Mouse (Mus musculus) T-helper 17 cell (primary cell): ENCODE results near the gene Gzmd.
"Not testable (repeated sequence)": the region's sequence is repeated elsewhere in the genome, so short reads cannot be mapped to it uniquely, and the experiment has no call there.

Experiments used
- in situ Hi-C, 2 experiments: fragments of 300-600 bp; cut with MboI, MseI; formaldehyde crosslinking; loops; 1 replicate in 1 of 2; 2 replicates in 1 of 2; pipeline ENCODE4 v1.15.1; 2025; ENCODE audit warnings: high pct_unique_total_duplicates in 2 of 2

Gene Gzmd

GRCm38 (mm10) chr14:56132508-56132907, at the start of gene Gzmd:
Gzmd (minus strand) TSS chr14:56132608.
- in situ Hi-C loops = not testable (repeated sequence)

GRCm38 (mm10) chr14:56177651-56178050, 45.2 kb upstream of the Gzmd start:
- in situ Hi-C loops = not testable (repeated sequence)

- in situ Hi-C loops = no loop called here
Observed at GRCm38 (mm10) chr14:56174499-56174898, 42.1 kb upstream of the Gzmd start, which contains the start of gene Gzmn. Gzmn (minus strand) TSS chr14:56174599.

- in situ Hi-C loops = no loop called here
Observed at GRCm38 (mm10) chr14:56173396-56173795, 41.0 kb upstream of the Gzmd start.

GRCm38 (mm10) chr14:56172744-56173143, 40.3 kb upstream of the Gzmd start:
- in situ Hi-C loops = no loop called here

- in situ Hi-C loops = loop anchor here in 1 of 2 experiments (5.0 to 10.0 kb wide), 2 partner anchors 64 to 1117 kb away; partner anchors contain the start of gene Gzmc
Observed at GRCm38 (mm10) chr14:56168009-56168408, 35.6 kb upstream of the Gzmd start.

- in situ Hi-C loops = loop anchor here in 1 of 2 experiments (10.0 kb wide), 1 partner anchor 1123 kb away; no protein-coding TSS in a partner anchor
Observed at GRCm38 (mm10) chr14:56162109-56162508, 29.7 kb upstream of the Gzmd start.

- in situ Hi-C loops = not testable (repeated sequence)
Observed at GRCm38 (mm10) chr14:56159479-56159878, 27.1 kb upstream of the Gzmd start, which contains the start of gene Gzmg. Gzmg (minus strand) TSS chr14:56159579.

- in situ Hi-C loops = no loop called here
Observed at GRCm38 (mm10) chr14:56155340-56155739, 22.9 kb upstream of the Gzmd start.

- in situ Hi-C loops = not testable (repeated sequence)
Observed at GRCm38 (mm10) chr14:56133675-56134074, 1.3 kb upstream of the Gzmd start.

GRCm38 (mm10) chr14:56128341-56128740, 4.1 kb downstream of the Gzmd start:
- in situ Hi-C loops = no loop called here

GRCm38 (mm10) chr14:56123516-56123915, 8.9 kb downstream of the Gzmd start:
- in situ Hi-C loops = no loop called here

GRCm38 (mm10) chr14:56120525-56120924, 11.9 kb downstream of the Gzmd start, which contains the start of gene Gzme:
Gzme (minus strand) TSS chr14:56120625.
- in situ Hi-C loops = no loop called here

- in situ Hi-C loops = not testable (repeated sequence)
Observed at GRCm38 (mm10) chr14:56115531-56116310, 16.7 kb downstream of the Gzmd start.

GRCm38 (mm10) chr14:56105447-56106180, 26.8 kb downstream of the Gzmd start:
- in situ Hi-C loops = no loop called here

GRCm38 (mm10) chr14:56105016-56105415, 27.4 kb downstream of the Gzmd start:
- in situ Hi-C loops = no loop called here

GRCm38 (mm10) chr14:56103452-56103851, 29.0 kb downstream of the Gzmd start:
- in situ Hi-C loops = no loop called here

GRCm38 (mm10) chr14:56102386-56102785, 30.0 kb downstream of the Gzmd start, which contains the start of gene Ctsg:
Ctsg (minus strand) TSS chr14:56102574.
- in situ Hi-C loops = no loop called here

GRCm38 (mm10) chr14:56098940-56099339, 33.5 kb downstream of the Gzmd start:
- in situ Hi-C loops = loop anchor here in 1 of 2 experiments (10.0 kb wide), 2 partner anchors 64 to 164 kb away; partner anchors contain the start of gene Mcpt9

GRCm38 (mm10) chr14:56097597-56097996, 34.8 kb downstream of the Gzmd start:
- in situ Hi-C loops = loop anchor here in 1 of 2 experiments (10.0 kb wide), 2 partner anchors 63 to 163 kb away; partner anchors contain the start of gene Mcpt9

- in situ Hi-C loops = loop anchor here in 1 of 2 experiments (10.0 kb wide), 2 partner anchors 59 to 159 kb away; partner anchors contain the start of gene Mcpt9
Observed at GRCm38 (mm10) chr14:56093353-56093752, 39.1 kb downstream of the Gzmd start.

- in situ Hi-C loops = no loop called here
Observed at GRCm38 (mm10) chr14:56086711-56087110, 45.7 kb downstream of the Gzmd start.
